Mouse (Mus musculus) liver, embryonic 14.5 days (tissue): Measurements from ENCODE around the gene 6330409D20Rik. TPM values are rescaled to one million over a fixed set of nuclear protein-coding genes. Genes with fewer than 3 reads are reported as not detected.
A peak's percentile ranks its signal among the peaks of the same experiment; 100 is the strongest.

Experiments
- ATAC-seq: fragments of 200-750 bp; cut with Nextera tagmentation; 2 replicates; pipeline ENCODE4 v1.8.0; 2017; ENCODE audit warnings: moderate number of reproducible peaks, mild to moderate bottlenecking, moderate library complexity; ENCODE audit not compliant: insufficient read depth
- DNase-seq, 3 experiments: peaks; one replicate each; pipeline ENCODE4 v3.0.0-alpha.2; 2012 to 2013; ENCODE audit warnings: low read depth in 3 of 3, low spot score in 3 of 3
- H3K27ac ChIP-seq: fragments of 300-500 bp; sonication (generic); 2 replicates; pipeline ENCODE4 v1.5.1; 2014; ENCODE audit warnings: moderate library complexity, mild to moderate bottlenecking, control low read depth, inconsistent platforms
- H3K27me3 ChIP-seq: fragments of 300-500 bp; sonication (generic); 2 replicates; pipeline ENCODE4 v1.6.1; 2014; ENCODE audit warnings: mild to moderate bottlenecking, low read length, moderate library complexity; ENCODE audit not compliant: control insufficient read depth, insufficient read depth
- H3K36me3 ChIP-seq: fragments of 300-500 bp; sonication (generic); replicated peaks from 2 replicates; pipeline ENCODE4 v1.6.1; 2014; ENCODE audit warnings: low read depth; ENCODE audit not compliant: control insufficient read depth, insufficient read depth
- H3K4me1 ChIP-seq, 2 experiments: fragments of 200-500 bp in 1 of 2; fragments of 300-500 bp in 1 of 2; sonication (generic) in 1 of 2; replicated peaks; 2 replicates each; pipeline ENCODE4 v1.6.1; 2012 to 2014; ENCODE audit warnings: antibody characterized with exemption in 1 of 2, inconsistent platforms in 1 of 2, low read length in 1 of 2; ENCODE audit not compliant: control insufficient read depth in 2 of 2, insufficient read depth in 2 of 2
- H3K4me2 ChIP-seq: fragments of 300-500 bp; sonication (generic); 2 replicates; pipeline ENCODE4 v1.6.1; 2014; ENCODE audit warnings: low read depth, mild to moderate bottlenecking, control low read depth, moderate library complexity
- H3K4me3 ChIP-seq, 2 experiments: fragments of 200-500 bp in 1 of 2; fragments of 300-500 bp in 1 of 2; sonication (generic) in 1 of 2; 2 replicates each; pipeline ENCODE4 v1.5.1; 2012 to 2014; ENCODE audit warnings: low read depth in 2 of 2, low read length in 2 of 2, mild to moderate bottlenecking in 2 of 2, control low read depth in 1 of 2, inconsistent platforms in 1 of 2, moderate library complexity in 1 of 2; ENCODE audit not compliant: insufficient read depth in 1 of 2
- H3K9ac ChIP-seq: fragments of 300-500 bp; sonication (generic); replicated peaks from 2 replicates; pipeline ENCODE4 v1.6.1; 2014; ENCODE audit warnings: mild to moderate bottlenecking, control low read depth, moderate library complexity
- H3K9me3 ChIP-seq: fragments of 300-500 bp; sonication (generic); 2 replicates; pipeline ENCODE4 v1.6.1; 2016; ENCODE audit warnings: low read length, mixed read lengths; ENCODE audit not compliant: control insufficient read depth
- CTCF ChIP-seq: IDR thresholded peaks from 2 replicates; pipeline ENCODE4 v1.5.1; 2016; ENCODE audit warnings: antibody characterized with exemption, low read depth, control low read depth
- EP300 ChIP-seq: IDR thresholded peaks from 2 replicates; pipeline ENCODE4 v1.6.1; 2016; ENCODE audit warnings: antibody characterized with exemption, low read depth
- WGBS: fragments of 180-500 bp; shearing (Covaris S2); extraction: QIAGEN DNeasy Blood & Tissue Kit; methylation state at CpG from one replicate; pipeline ENCODE4 v1.1.7; 2014; ENCODE audit not compliant: insufficient replicate concordance; 5-methylcytosine and 5-hydroxymethylcytosine counted together
- polyA plus RNA-seq, 2 experiments: library from polyadenylated mRNA; depleted of rRNA in 1 of 2; stranded (reverse) in 1 of 2; unstranded in 1 of 2; fragments of >200 nt; fragmentation: Nextera tagmentation in 1 of 2; extraction: Ambion mirVana in 1 of 2; gene quantifications; 2 replicates each; pipeline versions ENCODE4 v1.2.1 to v1.2.3; 2012 to 2014

Gene 6330409D20Rik
- polyA plus RNA-seq, 2 experiments = 0.07 TPM; not detected in 1

- Histone ChIP-seq H3K9ac (no peak overlapping the region), H3K27ac (no peak overlapping the region), H3K4me1 (peaks cover 2 to 5% of the 10 kb centered on the region in 2 experiments; a peak in 3 of 4 replicates), H3K36me3 (no peaks in the 10 kb centered on the region), H3K4me2 (no peak overlapping the region), H3K4me3 (no peak overlapping the region), H3K27me3 (no peaks in the 10 kb centered on the region), H3K9me3 (no peaks in the 10 kb centered on the region)
- no peak for ATAC-seq
- no peak for TF ChIP-seq EP300
- TF ChIP-seq CTCF = no peak
- 71% methylated on average over 6 of the region's 6 CpGs for WGBS
- no peak for DNase-seq
Observed at GRCm38 (mm10) chr2:32779714-32780113, 38.9 kb upstream of the 6330409D20Rik start.

GRCm38 (mm10) chr2:32779131-32779530 is 38.3 kb upstream of the 6330409D20Rik start:
- 30% methylated on average over 8 of the region's 8 CpGs for WGBS
- Histone ChIP-seq H3K4me1 (peaks cover 2 to 5% of the 10 kb centered on the region in 2 experiments; a peak in 3 of 4 replicates), H3K9me3 (no peaks in the 10 kb centered on the region), H3K27me3 (no peaks in the 10 kb centered on the region), H3K27ac (no peak overlapping the region), H3K36me3 (no peaks in the 10 kb centered on the region), H3K4me2 (no peak overlapping the region), H3K4me3 (no peak overlapping the region), H3K9ac (no peak overlapping the region)
- no peak for ATAC-seq
- TF ChIP-seq EP300 = no peak
- TF ChIP-seq CTCF = peak; percentile 84
- peak in 1 of 3 experiments; percentile 24 for DNase-seq

- DNase-seq = no peak
- Histone ChIP-seq H3K4me1 (peaks cover 2 to 5% of the 10 kb centered on the region in 2 experiments; a peak in 3 of 4 replicates), H3K9me3 (no peaks in the 10 kb centered on the region), H3K4me3 (no peak overlapping the region), H3K4me2 (no peak overlapping the region), H3K27me3 (no peaks in the 10 kb centered on the region), H3K36me3 (no peaks in the 10 kb centered on the region), H3K9ac (no peak overlapping the region), H3K27ac (no peak overlapping the region)
- no peak for ATAC-seq
- 76% methylated on average over 6 of the region's 6 CpGs for WGBS
- TF ChIP-seq CTCF (no peak), EP300 (no peak)
Observed at GRCm38 (mm10) chr2:32778081-32778480, 37.3 kb upstream of the 6330409D20Rik start.

GRCm38 (mm10) chr2:32776192-32776591 is 35.4 kb upstream of the 6330409D20Rik start:
- TF ChIP-seq EP300 (no peak), CTCF (no peak)
- H3K9ac ChIP-seq = no peak overlapping the region; the same call in 1 of the 2 replicates
- no peaks in the 10 kb centered on the region for H3K9me3 ChIP-seq
- peak overlapping the region; percentile 58 to 70 for H3K4me3 ChIP-seq
- no peak for ATAC-seq
- no peaks in the 10 kb centered on the region for H3K36me3 ChIP-seq
- WGBS = 35% methylated on average over 22 of the region's 22 CpGs
- no peaks in the 10 kb centered on the region for H3K27me3 ChIP-seq
- peaks cover 2 to 8% of the 10 kb centered on the region in 2 experiments; a peak in 3 of 4 replicates for H3K4me1 ChIP-seq
- peak overlapping the region; percentile 59 for H3K4me2 ChIP-seq
- H3K27ac ChIP-seq = no peak overlapping the region
- no peak for DNase-seq

GRCm38 (mm10) chr2:32775359-32776074 is 34.7 kb upstream of the 6330409D20Rik start, which contains the start of the genes Ttc16 and Ptrh1:
TSS of gene Ttc16 (minus strand) at chr2:32775633.
TSS of gene Ptrh1 (plus strand) at chr2:32775786.
- Histone ChIP-seq H3K4me3 (peak within 1 kb of the TSS; percentile 70 to 72), H3K27me3 (no peaks in the 10 kb centered on the region), H3K9me3 (no peaks in the 10 kb centered on the region), H3K9ac (peak within 1 kb of the TSS; percentile 19), H3K36me3 (no peaks in the 10 kb centered on the region), H3K4me2 (peak within 1 kb of the TSS; percentile 59), H3K4me1 (peaks cover 2 to 8% of the 10 kb centered on the region in 2 experiments; a peak in 3 of 4 replicates), H3K27ac (no peak within 1 kb of the TSS)
- peak; percentile 96 for ATAC-seq
- DNase-seq = peak; percentile 92 to 93 (median 92)
- TF ChIP-seq EP300 = no peak
- TF ChIP-seq CTCF = 0 out of 2 replicates have a peak, but pooled peaks have one; percentile 4
- under 1% methylated on average over 46 of the region's 46 CpGs for WGBS
